Mouse (Mus musculus): ENCODE results near the gene Mdk.

Gene Mdk

DNA sequence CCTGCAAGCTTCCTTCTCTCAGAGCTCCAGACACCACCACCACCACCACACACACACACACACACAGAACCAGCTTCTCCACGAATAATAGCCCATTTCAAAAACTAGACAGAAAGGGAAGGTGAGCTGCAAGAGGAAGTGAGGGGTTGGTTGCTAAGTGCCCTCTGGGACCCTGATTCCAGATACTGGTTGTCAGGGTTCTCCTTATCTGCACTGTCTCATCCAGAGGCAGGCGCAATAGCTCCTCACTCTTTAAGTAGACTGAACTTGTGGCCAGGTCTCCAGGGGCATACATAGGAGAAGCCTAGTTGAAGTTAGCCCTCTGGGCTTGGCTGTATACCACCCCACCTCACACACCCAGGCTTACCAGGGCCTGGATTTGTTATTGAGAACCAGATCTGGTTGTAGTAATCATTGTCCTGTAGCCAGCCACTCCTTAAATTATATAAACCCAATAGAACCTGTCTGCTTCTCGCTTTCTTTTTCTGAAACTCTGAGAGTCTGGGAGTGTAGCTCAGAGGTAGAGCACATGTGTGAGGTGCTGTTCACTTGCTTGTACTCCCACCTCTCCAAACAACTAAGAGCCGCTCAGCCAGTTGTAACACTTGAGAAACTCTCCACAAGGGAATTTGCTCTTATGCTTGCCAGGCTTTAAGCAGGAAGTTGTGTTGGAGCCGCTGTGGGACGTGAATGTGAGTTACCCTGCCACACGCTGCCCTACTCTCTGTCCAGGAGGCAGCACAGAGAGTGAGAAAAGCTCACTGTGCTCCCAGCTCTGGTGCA, 18.6 kb downstream of the Mdk start:
- DNase-seq (ENCODE audit: low spot score) = no peak

DNA sequence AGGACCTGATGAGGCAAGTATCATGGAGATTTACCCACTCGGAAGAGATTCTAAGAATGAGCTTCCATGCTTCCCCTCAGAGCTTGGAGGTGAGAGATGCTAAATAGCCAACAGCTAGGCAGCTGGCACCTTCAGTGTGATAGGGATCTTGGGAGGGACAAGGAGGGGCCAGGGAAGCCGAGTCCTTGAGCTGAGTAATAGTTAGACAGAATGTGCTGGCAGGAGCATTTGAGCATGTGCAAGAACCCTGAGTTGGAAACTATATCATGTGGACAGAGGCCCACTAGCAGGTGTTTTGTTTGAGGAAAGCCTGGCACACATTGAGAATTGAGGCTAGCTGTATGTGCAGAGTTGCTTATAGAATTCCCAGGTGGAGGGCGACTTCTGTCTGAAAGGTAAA, 19.5 kb downstream of the Mdk start:
- DNase-seq (ENCODE audit: low spot score) = no peak

DNA sequence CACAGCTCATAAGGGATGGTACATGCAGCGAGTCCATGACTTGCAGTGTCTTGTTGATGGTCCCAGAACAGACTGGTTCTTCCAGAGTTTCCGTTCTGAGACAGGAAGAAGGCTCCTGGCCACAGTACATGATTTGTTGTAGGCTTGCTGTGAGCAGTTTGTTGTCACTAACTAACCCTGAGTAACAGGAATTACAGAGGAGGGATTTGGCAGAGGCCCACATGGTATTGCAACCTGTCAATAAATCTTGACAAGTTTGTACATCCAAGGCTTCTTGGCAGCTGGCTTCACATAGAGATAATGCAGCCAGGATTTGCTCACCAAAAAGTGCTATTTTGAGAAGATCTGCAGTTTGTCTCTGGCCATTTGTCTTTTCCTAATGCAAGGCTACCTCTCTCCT, 26.0 kb downstream of the Mdk start:
- no peak for DNase-seq (ENCODE audit: low spot score)

DNA sequence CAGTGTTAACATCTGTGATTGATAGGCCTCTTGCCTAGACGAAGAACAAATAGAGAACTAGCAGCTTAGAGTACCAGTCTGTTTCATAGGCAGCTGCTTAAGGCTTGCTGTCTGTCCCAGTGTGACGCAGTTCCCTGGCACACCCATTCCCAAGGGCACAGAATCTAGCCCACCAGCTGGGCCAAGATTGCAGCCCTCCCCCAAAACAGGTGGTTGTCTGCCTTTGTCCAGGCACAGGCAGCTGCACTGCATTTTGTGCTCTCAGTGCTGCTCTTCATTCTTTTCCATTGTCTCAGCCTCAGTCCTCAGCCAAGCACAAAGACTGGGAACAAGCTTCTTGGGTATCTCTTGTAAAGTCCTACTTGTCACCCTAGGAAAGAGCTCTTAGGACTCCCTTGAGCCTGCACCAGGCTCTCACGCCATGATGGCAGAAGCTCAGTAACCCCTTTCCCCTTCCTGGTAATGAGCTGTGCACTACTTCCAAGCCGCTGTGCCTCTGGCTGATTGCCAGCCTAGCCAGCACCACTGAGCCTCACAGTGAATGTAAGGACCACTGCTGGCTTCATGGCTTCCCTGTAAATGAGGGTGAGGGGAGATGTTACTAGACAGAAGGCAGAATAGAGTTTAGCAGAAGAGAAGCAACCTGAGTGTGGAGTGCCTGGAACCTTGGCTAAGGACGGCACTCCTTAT, 27.3 kb downstream of the Mdk start:
- DNase-seq (ENCODE audit: low spot score) = no peak

DNA sequence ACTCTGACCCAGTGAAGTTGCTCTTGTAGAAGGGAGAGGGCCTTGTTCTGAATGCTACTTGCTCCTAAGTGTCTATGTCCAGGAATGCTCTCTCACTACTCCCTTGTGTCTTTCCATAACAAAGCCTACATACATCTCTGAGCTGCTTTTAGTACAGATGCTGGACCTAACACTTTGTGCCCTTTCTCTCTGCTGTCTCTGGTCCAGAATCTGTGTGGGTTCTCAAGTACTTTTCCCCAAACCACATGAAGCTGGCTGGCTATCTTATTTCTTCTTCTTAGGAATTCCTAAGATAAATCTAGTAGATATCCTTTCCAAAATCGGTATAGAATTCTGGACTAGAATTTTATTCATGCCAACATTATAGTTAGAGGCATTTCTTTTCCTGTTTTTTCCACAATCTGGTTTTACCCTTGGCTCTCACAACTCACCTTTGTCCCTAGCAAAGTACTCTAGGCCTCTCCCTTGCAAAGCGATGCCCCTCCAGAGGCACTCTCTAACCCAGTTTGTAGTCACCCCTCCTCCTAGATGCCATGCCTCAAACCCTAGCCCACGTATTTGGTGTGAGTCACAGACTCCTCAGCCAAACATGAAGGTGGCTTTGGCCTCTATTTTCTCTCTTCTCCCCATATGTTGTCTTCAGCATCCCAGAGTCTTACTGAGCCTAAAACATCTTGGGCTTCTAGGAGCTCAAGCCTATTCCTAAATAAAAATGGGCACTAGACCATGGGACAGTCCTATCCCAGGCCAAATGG, 28.7 kb downstream of the Mdk start:
- DNase-seq (ENCODE audit: low spot score) = no peak

DNA sequence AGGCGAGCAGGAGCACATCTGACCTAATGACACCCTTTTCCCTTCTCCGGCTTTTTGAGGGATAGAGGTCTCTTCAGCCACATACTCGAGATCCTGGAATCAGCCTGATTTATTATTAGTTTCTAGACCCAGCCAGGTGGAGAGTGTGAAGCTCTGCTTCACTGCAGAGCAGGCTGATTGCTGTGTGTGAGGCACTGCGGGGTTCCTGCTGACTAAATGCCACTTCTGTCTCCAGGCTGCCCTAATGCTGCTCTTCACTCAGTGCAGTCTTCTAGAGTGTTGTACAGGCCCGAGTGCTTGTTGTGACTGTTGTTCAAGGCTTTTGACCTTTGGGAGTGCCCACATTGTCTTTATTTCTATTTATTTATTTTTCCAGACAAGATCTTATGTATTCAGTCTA, 29.8 kb downstream of the Mdk start:
- no peak for DNase-seq (ENCODE audit: low spot score)

DNA sequence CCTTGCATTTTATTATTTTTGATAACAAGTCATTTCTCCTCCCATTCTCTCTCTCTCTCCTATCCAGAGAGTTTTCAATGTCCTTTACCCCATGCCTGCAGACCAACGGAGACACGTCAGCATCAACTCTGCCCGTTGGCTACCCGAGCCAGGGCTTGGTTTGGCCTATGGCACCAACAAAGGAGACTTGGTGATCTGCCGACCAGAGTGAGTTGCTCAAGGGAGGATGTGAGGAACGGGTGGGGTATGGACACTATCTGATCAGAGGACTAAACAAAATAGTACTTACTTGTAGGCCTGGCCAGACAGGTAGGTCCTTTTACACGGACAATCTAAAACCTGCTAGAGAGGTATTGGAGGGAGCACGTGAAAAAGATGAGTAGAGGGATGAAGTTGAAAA, 31.7 kb downstream of the Mdk start:
- DNase-seq (ENCODE audit: low spot score) = no peak

DNA sequence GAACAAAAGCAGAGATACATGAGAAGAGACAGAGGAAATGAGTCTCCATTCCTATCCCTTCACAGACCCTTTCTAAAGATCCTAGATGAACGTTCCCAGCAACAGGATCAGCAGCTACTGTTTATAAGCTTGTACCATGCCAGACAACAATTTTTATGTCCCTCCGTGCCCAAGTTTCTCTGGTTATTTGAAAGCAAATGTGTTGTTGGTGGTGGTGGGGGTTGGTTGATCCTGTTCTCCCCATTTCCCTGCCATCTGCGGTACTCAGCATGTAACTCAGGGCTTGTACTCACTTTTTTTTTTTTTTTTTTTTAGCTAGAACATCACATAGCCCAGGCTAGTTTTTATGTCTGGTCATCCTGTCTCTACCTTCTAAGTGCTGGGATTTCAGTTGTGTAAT, 33.0 kb downstream of the Mdk start:
- no peak for DNase-seq (ENCODE audit: low spot score)

DNA sequence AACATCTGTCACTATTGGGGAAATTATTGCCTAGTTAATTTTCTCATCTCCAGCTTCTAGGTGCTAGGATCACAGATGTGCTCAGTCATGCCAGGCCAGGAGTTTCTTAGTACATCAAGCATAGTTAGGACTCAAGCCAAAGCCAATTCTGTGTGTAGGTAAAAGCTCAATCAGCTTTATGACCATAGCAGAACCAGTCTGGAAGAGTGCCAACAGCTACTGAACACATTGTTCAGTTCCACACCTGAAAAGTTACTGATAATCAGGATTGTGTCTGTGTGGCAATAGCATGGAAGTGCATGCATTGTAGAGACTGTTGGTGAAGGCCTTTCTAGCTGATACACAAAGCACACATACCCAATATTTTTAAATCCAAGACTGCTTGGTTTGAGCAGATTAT, 34.1 kb downstream of the Mdk start:
- no peak for DNase-seq (ENCODE audit: low spot score)

DNA sequence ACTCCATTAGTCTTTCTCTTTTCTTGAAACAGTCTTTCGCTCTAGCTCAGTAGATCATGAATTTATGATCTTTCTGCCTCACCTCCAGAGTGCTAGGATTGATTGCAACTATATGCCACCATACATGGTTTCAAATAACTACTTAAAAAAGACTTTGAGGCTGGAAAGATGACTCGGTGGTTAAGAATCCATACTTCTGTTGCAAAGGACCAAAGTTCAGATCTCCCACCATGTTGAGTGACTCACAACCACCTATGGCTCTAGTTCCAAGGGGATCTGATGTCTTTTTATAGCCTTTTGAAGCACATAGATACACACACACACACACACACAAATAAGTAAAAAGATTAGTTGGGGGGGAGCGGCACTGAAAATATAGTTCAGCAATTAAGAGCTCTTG, 36.7 kb downstream of the Mdk start:
- no peak for DNase-seq (ENCODE audit: low spot score)

DNA sequence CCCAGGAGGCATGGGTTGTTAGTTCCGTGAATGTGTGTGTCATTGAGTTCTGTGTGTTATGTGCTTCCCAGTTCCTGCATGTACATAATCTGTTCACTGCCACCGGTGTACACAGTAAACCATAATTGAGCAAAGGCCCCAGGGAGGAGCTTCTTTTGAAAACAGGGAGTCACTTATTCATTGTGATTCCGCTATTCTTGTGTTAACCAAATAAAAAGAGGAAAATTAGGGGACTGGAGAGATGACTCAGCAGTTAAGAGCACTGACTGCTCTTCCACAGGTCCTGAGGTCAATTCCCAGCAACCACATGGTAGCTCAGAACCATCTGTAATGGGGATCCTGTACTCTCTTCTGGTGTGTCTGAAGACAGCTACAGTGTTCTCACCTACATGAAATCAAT, 37.4 kb downstream of the Mdk start:
- no peak for DNase-seq (ENCODE audit: low spot score)

DNA sequence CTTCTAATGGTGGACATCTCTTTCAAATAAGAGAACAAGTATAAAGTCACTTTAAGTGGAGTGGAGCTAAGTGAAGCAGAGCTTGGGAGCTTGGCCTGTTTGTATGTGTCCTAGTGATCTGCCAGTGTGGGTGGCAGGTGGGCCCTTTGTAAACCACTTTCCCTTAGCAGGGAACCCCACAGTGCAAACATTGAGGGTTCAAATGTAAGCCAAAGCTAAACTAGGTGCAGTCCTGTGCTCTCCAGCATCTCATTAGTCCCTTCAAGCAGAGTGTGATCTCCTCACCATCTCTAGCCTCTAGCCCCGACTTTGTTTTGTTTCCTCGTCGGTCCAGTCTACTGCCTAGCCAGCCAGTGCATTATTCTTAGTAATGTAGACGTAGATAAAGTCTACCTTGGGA, 47.5 kb downstream of the Mdk start:
- no peak for DNase-seq (ENCODE audit: low spot score)

DNA sequence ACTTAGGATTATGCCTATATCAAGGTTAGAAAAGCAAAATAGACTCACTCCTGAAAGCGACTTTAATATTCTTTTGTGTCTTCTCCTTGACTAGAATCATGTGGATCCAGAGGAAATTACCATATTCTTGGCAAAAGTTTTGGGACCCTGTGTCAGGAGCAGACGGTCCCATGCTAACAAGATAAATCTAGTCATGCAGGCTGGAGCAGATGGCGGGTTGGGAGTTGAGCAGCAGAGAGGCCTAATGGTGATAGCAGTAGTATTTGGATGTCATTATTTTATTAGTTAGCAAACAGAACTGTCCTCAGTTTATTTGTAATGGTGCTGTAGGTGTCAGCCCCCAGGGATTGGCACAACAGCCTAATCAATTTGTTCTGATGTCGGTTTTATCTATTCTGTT, 48.1 kb downstream of the Mdk start:
- DNase-seq (ENCODE audit: low spot score) = no peak
